8 mouse cellular contexts compared by ENCODE assay signal in genomic region chr16:52452477-52452831, GRCm38 (mm10). TPM values are rescaled to one million over a fixed set of nuclear protein-coding genes. Genes with fewer than 3 reads are reported as not detected.
DNase-seq lines count a peak whose midpoint lies in the region; ATAC-seq lines count a peak whose summit lies in the region.

No protein-coding gene starts in this region.

- peak overlapping the region; percentile 77 for H3K9ac ChIP-seq in heart, embryonic 14.5 days (ENCODE audit: low read length)
- H3K9ac ChIP-seq in limb, embryonic 11.5 days (ENCODE audit: low read length): peak overlapping the region; percentile 41; the same call in 1 of the 2 replicates

- no peak for DNase-seq in heart, adult 11 months
- DNase-seq in CD8-positive naive resting alpha-beta T cell, adult 2 months (ENCODE audit: low read depth in 2 of 2, low spot score in 2 of 2): peak; percentile 4 to 26
- no peak for DNase-seq in forebrain, embryonic 10.5 days (ENCODE audit: extremely low spot score, low spot score)
- no peak for DNase-seq in limb, embryonic 11.5 days (ENCODE audit: low spot score)
- DNase-seq in naive thymus-derived CD4-positive, alpha-beta T cell, adult 2 months (ENCODE audit: low read depth): peak; percentile 43
- DNase-seq in left cerebral cortex, adult 9 months (ENCODE audit: low spot score in 2 of 2): no peak
- DNase-seq in gastrocnemius, adult 8-10 months (ENCODE audit: low spot score in 2 of 2): no peak

- ATAC-seq in heart, embryonic 14.5 days (ENCODE audit: insufficient number of reproducible peaks, insufficient read depth, low FRiP score, low read depth): no peak
- ATAC-seq in limb, embryonic 11.5 days (ENCODE audit: insufficient number of reproducible peaks, low FRiP score, low TSS enrichment, low read depth): peak; percentile 9; the same call in 1 of the 2 replicates

- H3K4me2 ChIP-seq in heart, embryonic 14.5 days (ENCODE audit: low read length): peak overlapping the region; percentile 84
- H3K4me2 ChIP-seq in limb, embryonic 11.5 days (ENCODE audit: low read depth, severe bottlenecking): peak overlapping the region; percentile 76

- no peaks in the 10 kb centered on the region for H3K9me3 ChIP-seq in heart, embryonic 14.5 days (ENCODE audit: control insufficient read depth, low read length)
- no peaks in the 10 kb centered on the region for H3K9me3 ChIP-seq in forebrain, embryonic 10.5 days
- H3K9me3 ChIP-seq in limb, embryonic 11.5 days (ENCODE audit: control insufficient read depth, low read length): no peaks in the 10 kb centered on the region

- peak overlapping the region; percentile 80 to 83 for H3K4me3 ChIP-seq in heart, embryonic 14.5 days (ENCODE audit: control insufficient read depth in 1 of 2, insufficient read depth in 1 of 2, low read depth in 1 of 2, low read length in 2 of 2)
- peak overlapping the region; percentile 60 for H3K4me3 ChIP-seq in forebrain, embryonic 10.5 days
- H3K4me3 ChIP-seq in limb, embryonic 11.5 days (ENCODE audit: low read depth, low read length): peak overlapping the region; percentile 38

- H3K27me3 ChIP-seq in heart, embryonic 14.5 days (ENCODE audit: control insufficient read depth, insufficient read depth, low read length): no peaks in the 10 kb centered on the region
- peaks cover 50% of the 10 kb centered on the region for H3K27me3 ChIP-seq in forebrain, embryonic 10.5 days (ENCODE audit: poor library complexity, severe bottlenecking)
- no peaks in the 10 kb centered on the region for H3K27me3 ChIP-seq in limb, embryonic 11.5 days (ENCODE audit: control insufficient read depth, insufficient read depth, low read length)

- H3K27ac ChIP-seq in heart, embryonic 14.5 days (replicated peaks in 1 of 2; ENCODE audit: control insufficient read depth in 1 of 2, insufficient read depth in 1 of 2, low read depth in 2 of 2, low read length in 2 of 2): peak overlapping the region; percentile 32 to 60; a peak in 2 of 4 replicates
- H3K27ac ChIP-seq in forebrain, embryonic 10.5 days: peak overlapping the region; percentile 75
- no peak overlapping the region for H3K27ac ChIP-seq in limb, embryonic 11.5 days (replicated peaks; ENCODE audit: low read depth, low read length)

- no peaks in the 10 kb centered on the region for H3K36me3 ChIP-seq in heart, embryonic 14.5 days (ENCODE audit: control insufficient read depth, insufficient read depth, low read length)
- no peaks in the 10 kb centered on the region for H3K36me3 ChIP-seq in forebrain, embryonic 10.5 days (replicated peaks)
- H3K36me3 ChIP-seq in limb, embryonic 11.5 days (ENCODE audit: control insufficient read depth, insufficient read depth, low read length): no peaks in the 10 kb centered on the region

- H3K4me1 ChIP-seq in heart, embryonic 14.5 days (ENCODE audit: control insufficient read depth in 2 of 2, insufficient read depth in 2 of 2, low read length in 2 of 2): peaks cover 0 to 7% of the 10 kb centered on the region in 2 experiments; a peak in 2 of 4 replicates
- H3K4me1 ChIP-seq in forebrain, embryonic 10.5 days: peaks cover 52% of the 10 kb centered on the region
- H3K4me1 ChIP-seq in limb, embryonic 11.5 days (ENCODE audit: control insufficient read depth, insufficient read depth, low read length): no peaks in the 10 kb centered on the region; the same call in none of the 2 replicates

- WGBS in heart, embryonic 14.5 days: under 1% methylated on average over 26 of the region's 26 CpGs
- WGBS in forebrain, embryonic 10.5 days: under 1% methylated on average over 26 of the region's 26 CpGs
- WGBS in limb, embryonic 11.5 days: under 1% methylated on average over 26 of the region's 26 CpGs

RNA-seq across cellular contexts. Expression of gene Alcam, which starts 1.4 kb away (rescaled TPM):
- 14.7 and 21.2 TPM in 2 replicates for polyA plus RNA-seq in heart, embryonic 14.5 days (2014; fragmentation: Nextera tagmentation; extraction: Ambion mirVana)
- polyA plus RNA-seq in forebrain, embryonic 10.5 days (2016; fragmentation: Nextera tagmentation; extraction: Ambion mirVana): 5.4 and 6.5 TPM in 2 replicates
- polyA plus RNA-seq in limb, embryonic 11.5 days (2014; fragmentation: Nextera tagmentation; extraction: Ambion mirVana): 11.7 and 15.1 TPM in 2 replicates
- total RNA-seq in gastrocnemius, adult 8-10 months (2022): 1 to 10 TPM in 1 of 4 experiments, under 1 TPM in 3; 0.27 to 1.6 (median 0.55) TPM

Comparison
In these comparisons a context has a peak if more than half of its experiments do, and no peak if none do; other contexts are left out.
1. DNase-seq: peak in CD8-positive naive resting alpha-beta T cell, adult 2 months (2 of 2) and naive thymus-derived CD4-positive, alpha-beta T cell, adult 2 months (single experiment); none in heart, adult 11 months (single experiment), forebrain, embryonic 10.5 days (single experiment), limb, embryonic 11.5 days (single experiment), left cerebral cortex, adult 9 months (0 of 2) and gastrocnemius, adult 8-10 months (0 of 2).
2. Peak in every context shown above with its lines, with median percentiles within 50 percentile points of each other: H3K4me3 ChIP-seq.